Mouse (Mus musculus): ENCODE measurements around the gene Rad51d. TPM values are rescaled to one million over a fixed set of nuclear protein-coding genes. Genes with fewer than 3 reads are reported as not detected.

The Rad51d gene
- polyA plus RNA-seq, 1 experiment, result 13.4 TPM

- Histone ChIP-seq H3K27me3 (ENCODE audit: control insufficient read depth, insufficient read depth, insufficient read length) (no peaks in the 10 kb centered on the region), H3K79me2 (ENCODE audit: control insufficient read depth, insufficient read depth) (peaks cover 2% of the 10 kb centered on the region)
- TF ChIP-seq MYOG (IDR thresholded peaks at IDR 0.05; ENCODE audit: control insufficient read depth, extremely low read depth, insufficient read length), result no peak
- no peak for TF ChIP-seq USF1 (IDR thresholded peaks at IDR 0.05; ENCODE audit: low read depth)
- no peak for TF ChIP-seq FOSL1 (IDR thresholded peaks at IDR 0.05; ENCODE audit: insufficient read depth, low read length, poor library complexity, severe bottlenecking)
Observed at GRCm38 (mm10) chr11:82901606-82902310, 11.3 kb upstream of the Rad51d start.

GRCm38 (mm10) chr11:82899720-82900119, 9.3 kb upstream of the Rad51d start:
- TF ChIP-seq MYOD1 (IDR thresholded peaks at IDR 0.05; ENCODE audit: control insufficient read depth, insufficient read length, low read depth), result no peak
- TF ChIP-seq CTCF (IDR thresholded peaks at IDR 0.05; ENCODE audit: control insufficient read depth, insufficient read depth, insufficient read length), result no peak
- no peak for TF ChIP-seq MAX (IDR thresholded peaks at IDR 0.05)
- no peak for TF ChIP-seq USF1 (IDR thresholded peaks at IDR 0.05; ENCODE audit: low read depth)
- no peak for TF ChIP-seq FOSL1 (IDR thresholded peaks at IDR 0.05; ENCODE audit: insufficient read depth, low read length, poor library complexity, severe bottlenecking)
- TF ChIP-seq CEBPB (IDR thresholded peaks at IDR 0.05; ENCODE audit: low read depth), result no peak
- no peak for TF ChIP-seq MYOG (IDR thresholded peaks at IDR 0.05; ENCODE audit: control insufficient read depth, extremely low read depth, insufficient read length)
- H3ac ChIP-seq (ENCODE audit: control insufficient read depth, insufficient read length, low read depth), result no peak overlapping the region
- no peaks in the 10 kb centered on the region for H3K79me3 ChIP-seq (ENCODE audit: low read depth)
- no peak overlapping the region for H3K4me3 ChIP-seq (ENCODE audit: insufficient read depth, poor library complexity, severe bottlenecking)
- H3K27me3 ChIP-seq (ENCODE audit: control insufficient read depth, insufficient read depth, insufficient read length), result no peaks in the 10 kb centered on the region
- peaks cover 47% of the 10 kb centered on the region for H3K36me3 ChIP-seq (ENCODE audit: control insufficient read depth, insufficient read depth)
- no peaks in the 10 kb centered on the region for H3K79me2 ChIP-seq (ENCODE audit: control insufficient read depth, insufficient read depth)

More at GRCm38 (mm10) chr11:82901606-82902310, 11.3 kb upstream of the Rad51d start:
- peaks cover 62% of the 10 kb centered on the region for H3K36me3 ChIP-seq (ENCODE audit: control insufficient read depth, insufficient read depth)
- no peak overlapping the region for H3ac ChIP-seq (ENCODE audit: control insufficient read depth, insufficient read length, low read depth)
- H3K79me3 ChIP-seq (ENCODE audit: low read depth), result no peaks in the 10 kb centered on the region
- no peak overlapping the region for H3K4me3 ChIP-seq (ENCODE audit: insufficient read depth, poor library complexity, severe bottlenecking)

GRCm38 (mm10) chr11:82897478-82897877, 7.1 kb upstream of the Rad51d start:
- H3K79me3 ChIP-seq (ENCODE audit: low read depth), result no peaks in the 10 kb centered on the region
- no peak overlapping the region for H3K4me3 ChIP-seq (ENCODE audit: insufficient read depth, poor library complexity, severe bottlenecking)
- H3K27me3 ChIP-seq (ENCODE audit: control insufficient read depth, insufficient read depth, insufficient read length), result no peaks in the 10 kb centered on the region
- H3K36me3 ChIP-seq (ENCODE audit: control insufficient read depth, insufficient read depth), result peaks cover 30% of the 10 kb centered on the region
- no peak for TF ChIP-seq MYOD1 (IDR thresholded peaks at IDR 0.05; ENCODE audit: control insufficient read depth, insufficient read length, low read depth)
- no peak for TF ChIP-seq USF1 (IDR thresholded peaks at IDR 0.05; ENCODE audit: low read depth)
- no peak for TF ChIP-seq MYOG (IDR thresholded peaks at IDR 0.05; ENCODE audit: control insufficient read depth, extremely low read depth, insufficient read length)
- no peak for TF ChIP-seq CEBPB (IDR thresholded peaks at IDR 0.05; ENCODE audit: low read depth)
- TF ChIP-seq MAX (IDR thresholded peaks at IDR 0.05), result no peak
- TF ChIP-seq CTCF (IDR thresholded peaks at IDR 0.05; ENCODE audit: control insufficient read depth, insufficient read depth, insufficient read length), result no peak
- TF ChIP-seq FOSL1 (IDR thresholded peaks at IDR 0.05; ENCODE audit: insufficient read depth, low read length, poor library complexity, severe bottlenecking), result no peak
- H3ac ChIP-seq (ENCODE audit: control insufficient read depth, insufficient read length, low read depth), result no peak overlapping the region
- no peaks in the 10 kb centered on the region for H3K79me2 ChIP-seq (ENCODE audit: control insufficient read depth, insufficient read depth)

GRCm38 (mm10) chr11:82891936-82892335, 1.5 kb upstream of the Rad51d start, which contains the start of gene Fndc8:
TSS of gene Fndc8 (plus strand) at chr11:82892124.
- no peak within 1 kb of the TSS for H3K4me3 ChIP-seq (ENCODE audit: insufficient read depth, poor library complexity, severe bottlenecking)
- no peak for TF ChIP-seq FOSL1 (IDR thresholded peaks at IDR 0.05; ENCODE audit: insufficient read depth, low read length, poor library complexity, severe bottlenecking)
- no peak for TF ChIP-seq CEBPB (IDR thresholded peaks at IDR 0.05; ENCODE audit: low read depth)
- no peak for TF ChIP-seq MAX (IDR thresholded peaks at IDR 0.05)
- no peak for TF ChIP-seq USF1 (IDR thresholded peaks at IDR 0.05; ENCODE audit: low read depth)
- no peak for TF ChIP-seq CTCF (IDR thresholded peaks at IDR 0.05; ENCODE audit: control insufficient read depth, insufficient read depth, insufficient read length)
- TF ChIP-seq MYOG (IDR thresholded peaks at IDR 0.05; ENCODE audit: control insufficient read depth, extremely low read depth, insufficient read length), result no peak
- TF ChIP-seq MYOD1 (IDR thresholded peaks at IDR 0.05; ENCODE audit: control insufficient read depth, insufficient read length, low read depth), result no peak
- no peaks in the 10 kb centered on the region for H3K79me3 ChIP-seq (ENCODE audit: low read depth)
- H3K36me3 ChIP-seq (ENCODE audit: control insufficient read depth, insufficient read depth), result no peaks in the 10 kb centered on the region
- no peak within 1 kb of the TSS for H3ac ChIP-seq (ENCODE audit: control insufficient read depth, insufficient read length, low read depth)
- H3K27me3 ChIP-seq (ENCODE audit: control insufficient read depth, insufficient read depth, insufficient read length), result no peaks in the 10 kb centered on the region
- H3K79me2 ChIP-seq (ENCODE audit: control insufficient read depth, insufficient read depth), result no peaks in the 10 kb centered on the region

GRCm38 (mm10) chr11:82889524-82890341, 681 bp downstream of the Rad51d start:
- Histone ChIP-seq H3ac (ENCODE audit: control insufficient read depth, insufficient read length, low read depth) (peak overlapping the region; percentile 72), H3K4me3 (ENCODE audit: insufficient read depth, poor library complexity, severe bottlenecking) (peak overlapping the region; percentile 49), H3K79me3 (ENCODE audit: low read depth) (no peaks in the 10 kb centered on the region), H3K27me3 (ENCODE audit: control insufficient read depth, insufficient read depth, insufficient read length) (no peaks in the 10 kb centered on the region), H3K79me2 (ENCODE audit: control insufficient read depth, insufficient read depth) (no peaks in the 10 kb centered on the region), H3K36me3 (ENCODE audit: control insufficient read depth, insufficient read depth) (no peaks in the 10 kb centered on the region)
- TF ChIP-seq FOSL1 (IDR thresholded peaks at IDR 0.05; ENCODE audit: insufficient read depth, low read length, poor library complexity, severe bottlenecking) (no peak), MYOD1 (IDR thresholded peaks at IDR 0.05; ENCODE audit: control insufficient read depth, insufficient read length, low read depth) (no peak), CEBPB (IDR thresholded peaks at IDR 0.05; ENCODE audit: low read depth) (no peak), USF1 (IDR thresholded peaks at IDR 0.05; ENCODE audit: low read depth) (no peak), MAX (IDR thresholded peaks at IDR 0.05) (no peak), CTCF (IDR thresholded peaks at IDR 0.05; ENCODE audit: control insufficient read depth, insufficient read depth, insufficient read length) (no peak), MYOG (IDR thresholded peaks at IDR 0.05; ENCODE audit: control insufficient read depth, extremely low read depth, insufficient read length) (no peak)

Data from C2C12 (cell line).